Mouse (Mus musculus) sigmoid colon, adult 10 weeks (tissue): ENCODE measurements around the gene Snx33. TPM values are rescaled to one million over a fixed set of nuclear protein-coding genes. Genes with fewer than 3 reads are reported as not detected.

ENCODE experiments used
- polyA plus RNA-seq: library from polyadenylated mRNA; stranded (reverse); fragments of 350-450 nt; fragmentation: Illumina TruSeq; extraction: RNeasy Lipid Tissue Mini Kit (QIAGEN cat#74804); gene quantifications from one replicate; pipeline ENCODE4 v1.2.3, GENCODE M21; 2014; ENCODE audit warnings: low read depth, low replicate concordance

Gene Snx33
- 2.6 TPM for polyA plus RNA-seq

GRCm38 (mm10) chr9:56928041-56928811, at the start of gene Snx33:
Gene Snx33 (minus strand): TSS chr9:56928371.

DNA sequence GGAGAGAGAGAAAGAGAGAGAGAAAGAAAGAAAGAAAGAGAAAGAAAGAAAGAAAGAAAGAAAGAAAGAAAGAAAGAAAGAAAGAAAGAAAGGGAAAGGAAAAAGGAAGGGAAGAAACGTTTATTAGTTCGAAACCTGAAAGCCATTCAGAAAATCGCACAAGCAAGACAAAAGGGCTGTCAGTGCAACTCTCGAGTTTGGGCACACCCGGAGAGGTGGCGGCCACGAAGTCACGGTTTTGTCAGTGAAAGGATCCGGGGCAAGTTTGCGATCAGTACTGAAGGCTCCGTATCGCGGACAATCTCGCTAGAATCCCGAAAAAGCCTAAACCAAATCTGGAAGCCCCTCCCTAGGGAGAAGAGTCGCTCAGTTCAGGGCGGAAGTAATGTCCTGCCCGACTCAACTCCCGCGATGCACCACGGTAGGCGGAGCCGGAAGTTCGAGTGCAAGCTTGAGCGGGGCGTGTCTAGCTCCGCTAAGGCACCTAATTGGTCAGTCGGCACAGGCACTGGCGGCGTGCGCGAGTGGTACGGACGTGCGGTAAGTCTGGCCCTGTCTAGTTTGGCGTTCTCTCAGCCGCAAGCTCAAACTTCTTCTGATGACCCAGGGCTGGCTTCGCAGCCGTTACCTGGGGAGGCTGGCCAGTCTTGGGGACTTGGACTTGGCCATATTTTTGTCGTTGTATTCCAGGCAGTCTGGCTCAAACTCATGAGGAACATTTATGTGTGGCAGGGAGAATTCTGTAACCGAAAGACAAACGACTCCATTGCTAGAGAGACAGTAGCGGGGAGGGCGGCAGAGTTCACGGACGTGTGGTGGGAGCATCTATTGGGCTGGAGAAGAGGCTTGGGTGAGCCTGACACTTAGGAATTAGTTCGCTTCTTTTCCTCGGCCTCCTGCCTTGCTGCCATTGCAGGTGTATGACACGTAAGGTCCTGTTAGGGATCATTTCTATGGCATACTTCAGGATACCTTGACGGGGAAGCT, 22.5 kb upstream of the Snx33 start, which contains the start of gene Snupn:
Gene Snupn (plus strand): TSS at position 465 of the 987 bp plus-strand sequence.

DNA sequence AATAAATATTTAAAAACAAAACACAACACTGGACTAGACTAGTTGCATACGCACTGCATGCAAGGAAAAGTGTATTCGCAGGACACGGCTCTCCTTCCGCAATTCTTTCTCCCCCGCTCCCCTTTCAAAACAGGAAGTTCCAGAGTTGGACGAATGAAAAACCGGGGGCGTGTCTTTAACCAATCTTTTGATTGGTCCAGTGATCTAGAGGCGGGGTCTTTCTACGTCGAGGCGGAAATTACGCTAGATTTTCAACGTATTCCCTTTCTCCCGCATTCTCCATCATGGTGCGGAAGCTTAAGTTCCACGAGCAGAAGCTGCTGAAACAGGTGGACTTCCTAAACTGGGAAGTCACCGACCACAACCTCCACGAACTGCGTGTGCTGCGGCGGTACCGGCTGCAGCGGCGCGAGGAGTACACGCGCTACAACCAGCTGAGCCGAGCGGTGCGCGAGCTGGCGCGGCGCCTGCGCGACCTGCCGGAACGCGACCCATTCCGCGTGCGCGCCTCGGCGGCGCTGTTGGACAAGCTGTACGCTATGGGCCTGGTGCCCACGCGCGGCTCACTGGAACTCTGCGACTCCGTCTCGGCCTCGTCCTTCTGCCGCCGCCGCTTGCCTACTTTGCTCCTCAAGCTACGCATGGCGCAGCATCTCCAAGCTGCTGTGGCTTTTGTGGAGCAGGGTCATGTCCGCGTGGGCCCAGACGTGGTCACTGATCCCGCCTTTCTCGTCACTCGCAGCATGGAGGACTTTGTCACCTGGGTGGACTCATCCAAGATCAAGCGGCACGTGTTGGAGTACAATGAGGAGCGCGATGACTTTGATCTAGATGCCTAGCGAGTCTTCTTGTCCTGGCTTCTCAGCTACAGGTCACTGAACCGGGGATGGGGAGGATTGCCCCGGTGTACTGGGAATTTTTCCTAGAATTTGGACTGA, 9.3 kb upstream of the Snx33 start, which contains the start of gene Imp3:
Gene Imp3 (plus strand): TSS at position 253 of the 938 bp plus-strand sequence.

Other genes starting within 250 kb of the Snx33 start
- gene Lingo1, start 131.9 kb downstream of the Snx33 start, polyA plus RNA-seq, result not detected
- gene Odf3l1, start 63.7 kb downstream of the Snx33 start, polyA plus RNA-seq, result not detected
- 0.73 TPM for gene Cspg4, start 63.3 kb downstream of the Snx33 start, polyA plus RNA-seq
- 43.3 TPM for gene Imp3, start 9.1 kb upstream of the Snx33 start, polyA plus RNA-seq
- gene Snupn, start 22.5 kb upstream of the Snx33 start, polyA plus RNA-seq, result 11.5 TPM
- gene Ptpn9, start 66.6 kb upstream of the Snx33 start, polyA plus RNA-seq, result 46.5 TPM
- 30.1 TPM for gene Sin3a, start 143.7 kb upstream of the Snx33 start, polyA plus RNA-seq
- 19.7 TPM for gene Man2c1, start 202.3 kb upstream of the Snx33 start, polyA plus RNA-seq
- 1.1 TPM for gene Neil1, start 219.9 kb upstream of the Snx33 start, polyA plus RNA-seq
- gene Commd4, start 230.0 kb upstream of the Snx33 start, polyA plus RNA-seq, result 8.0 TPM